Mouse (Mus musculus) hindbrain, embryonic 12.5 days (tissue): ENCODE measurements at regions not wholly inside any gene's neighbourhood (a gene's known extent, or its start where the extent isn't known, plus 50 kb on each side); places are given as distances from the start of the nearest gene placed in this dataset.

ENCODE experiments used
- ATAC-seq: fragments of 200-750 bp; cut with Nextera tagmentation; 2 replicates; pipeline ENCODE4 v1.8.0; 2017; ENCODE audit warnings: moderate TSS enrichment; ENCODE audit not compliant: low FRiP score
- H3K27ac ChIP-seq: fragments of 300-500 bp; sonication (generic); 2 replicates; pipeline ENCODE4 v1.5.1; 2016; ENCODE audit warnings: mild to moderate bottlenecking
- H3K27me3 ChIP-seq: fragments of 300-500 bp; sonication (generic); 2 replicates; pipeline ENCODE4 v1.6.1; 2016; ENCODE audit warnings: mild to moderate bottlenecking
- H3K36me3 ChIP-seq: fragments of 300-500 bp; sonication (generic); 2 replicates; pipeline ENCODE4 v1.6.1; 2016; ENCODE audit warnings: mild to moderate bottlenecking
- H3K4me1 ChIP-seq: fragments of 300-500 bp; sonication (generic); 2 replicates; pipeline ENCODE4 v1.6.1; 2016
- H3K4me2 ChIP-seq: fragments of 300-500 bp; sonication (generic); replicated peaks from 2 replicates; pipeline ENCODE4 v1.6.1; 2016; ENCODE audit warnings: mild to moderate bottlenecking
- H3K4me3 ChIP-seq: fragments of 300-500 bp; sonication (generic); 2 replicates; pipeline ENCODE4 v1.5.1; 2016; ENCODE audit warnings: mild to moderate bottlenecking
- H3K9ac ChIP-seq: fragments of 300-500 bp; sonication (generic); 2 replicates; pipeline ENCODE4 v1.6.1; 2016; ENCODE audit warnings: mild to moderate bottlenecking, moderate library complexity
- H3K9me3 ChIP-seq: fragments of 300-500 bp; sonication (generic); replicated peaks from 2 replicates; pipeline ENCODE4 v1.6.1; 2016; ENCODE audit warnings: mild to moderate bottlenecking
- WGBS: fragments of 180-500 bp; shearing (Covaris S2); methylation state at CpG from one replicate; pipeline ENCODE4 v1.1.7; 2016; 5-methylcytosine and 5-hydroxymethylcytosine counted together

DNA sequence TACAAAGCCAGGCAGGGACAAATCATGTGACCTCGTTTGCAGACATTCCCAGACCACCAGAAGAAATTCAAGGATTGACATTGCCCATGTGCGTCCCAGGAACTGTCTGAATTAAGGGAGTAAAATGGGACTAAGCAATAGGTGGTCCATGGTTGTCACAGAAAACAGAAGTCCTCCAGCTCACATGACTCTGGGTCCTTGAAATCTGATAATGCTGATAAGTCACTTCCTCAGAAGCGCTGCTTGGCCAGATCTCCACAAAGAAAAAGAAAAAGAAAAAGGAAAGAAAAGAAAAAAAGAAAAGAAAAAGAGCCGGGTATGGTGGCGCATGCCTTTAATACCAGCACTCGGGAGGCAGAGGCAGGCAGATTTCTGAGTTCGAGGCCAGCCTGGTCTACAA lies 105.3 kb upstream of the Spata13 start:
- Histone ChIP-seq H3K36me3 (no peaks in the 10 kb centered on the region), H3K27me3 (no peaks in the 10 kb centered on the region), H3K27ac (no peak overlapping the region), H3K4me2 (no peak overlapping the region), H3K9me3 (no peaks in the 10 kb centered on the region), H3K4me3 (no peak overlapping the region), H3K9ac (no peak overlapping the region), H3K4me1 (peaks cover 26% of the 10 kb centered on the region)
- no peak for ATAC-seq
- WGBS, result 88% methylated on average over 7 of the region's 7 CpGs

GRCm38 (mm10) chr14:60529022-60529421 lies 104.8 kb upstream of the Spata13 start:
- Histone ChIP-seq H3K27me3 (no peaks in the 10 kb centered on the region), H3K27ac (0 out of 2 replicates have a peak overlapping the region, but pooled peaks have one; percentile 32), H3K4me3 (no peak overlapping the region), H3K4me2 (no peak overlapping the region), H3K4me1 (peaks cover 31% of the 10 kb centered on the region), H3K36me3 (no peaks in the 10 kb centered on the region), H3K9me3 (no peaks in the 10 kb centered on the region), H3K9ac (no peak overlapping the region)
- no peak for ATAC-seq
- WGBS, result 52% methylated on average over 3 of the region's 3 CpGs

DNA sequence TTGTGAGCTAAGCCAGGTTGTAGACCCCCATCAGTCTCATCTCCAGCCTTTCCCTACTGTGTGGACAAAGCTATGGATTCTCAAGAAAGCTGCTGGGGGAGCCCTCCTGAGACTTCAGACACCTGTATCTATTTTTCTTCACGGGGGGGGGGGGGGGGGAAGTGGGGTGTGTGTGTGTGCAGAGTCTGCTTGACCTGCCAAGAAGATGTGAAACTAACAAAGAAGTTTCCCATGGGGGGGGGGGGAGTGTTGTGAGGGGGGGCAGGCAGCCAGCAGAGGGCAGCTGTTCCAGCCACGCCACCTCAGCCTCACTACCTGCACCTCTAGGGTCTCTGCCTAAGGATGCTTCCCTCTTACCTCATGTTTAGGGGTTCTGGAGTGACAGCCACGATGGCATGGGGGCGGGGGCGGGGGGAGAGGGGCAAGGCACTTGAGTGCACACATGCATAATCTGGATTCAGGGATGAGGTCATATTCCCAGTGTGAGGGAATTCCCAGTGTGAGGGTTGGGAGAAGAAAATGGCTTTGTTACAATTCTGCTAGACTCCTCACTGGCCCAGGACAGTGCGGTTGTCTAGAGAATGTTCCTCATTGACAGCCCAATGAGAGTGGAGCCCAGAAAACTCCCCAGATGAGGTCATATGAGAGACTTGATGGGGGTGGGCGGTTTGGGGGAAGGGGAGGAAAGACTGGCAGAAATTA lies 104.0 kb upstream of the Spata13 start:
- Histone ChIP-seq H3K4me3 (no peak overlapping the region), H3K4me1 (peaks cover 31% of the 10 kb centered on the region), H3K4me2 (no peak overlapping the region), H3K9ac (no peak overlapping the region), H3K9me3 (no peaks in the 10 kb centered on the region), H3K27me3 (no peaks in the 10 kb centered on the region), H3K36me3 (no peaks in the 10 kb centered on the region), H3K27ac (peak overlapping the region; percentile 4; the same call in 1 of the 2 replicates)
- ATAC-seq, result 0 out of 2 replicates have a peak, but pooled peaks have one; percentile 30
- 33% methylated on average over 5 of the region's 7 CpGs for WGBS

GRCm38 (mm10) chr14:60530348-60530711 lies 103.5 kb upstream of the Spata13 start:
- 0 out of 2 replicates have a peak, but pooled peaks have one; percentile 41 for ATAC-seq
- Histone ChIP-seq H3K4me3 (no peak overlapping the region), H3K4me2 (no peak overlapping the region), H3K4me1 (peaks cover 31% of the 10 kb centered on the region), H3K27me3 (no peaks in the 10 kb centered on the region), H3K9me3 (no peaks in the 10 kb centered on the region), H3K36me3 (no peaks in the 10 kb centered on the region), H3K27ac (peak overlapping the region; percentile 4; the same call in 1 of the 2 replicates), H3K9ac (no peak overlapping the region)
- 23% methylated on average over 6 of the region's 6 CpGs for WGBS

DNA sequence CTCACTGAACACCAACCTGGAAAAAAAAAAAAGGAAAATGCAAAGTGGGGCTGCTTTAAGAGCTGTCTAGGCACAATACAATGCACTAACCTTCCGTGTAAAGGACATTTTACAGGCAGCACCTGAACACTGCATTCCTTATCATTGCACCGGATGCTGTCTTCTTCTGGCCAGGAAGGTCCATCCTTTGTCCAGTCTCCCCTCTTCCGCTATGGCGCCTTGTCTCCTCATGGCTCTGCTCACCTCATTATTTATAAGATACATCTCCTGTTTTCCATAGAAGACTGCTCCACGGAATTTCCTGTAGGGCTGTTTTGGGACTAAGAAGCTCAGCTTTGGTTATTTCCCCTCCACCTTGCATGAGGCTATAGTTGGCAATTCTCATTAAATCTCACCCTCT lies 102.8 kb upstream of the Spata13 start:
- Histone ChIP-seq H3K4me2 (no peak overlapping the region), H3K4me1 (peaks cover 31% of the 10 kb centered on the region), H3K9me3 (no peaks in the 10 kb centered on the region), H3K27me3 (no peaks in the 10 kb centered on the region), H3K4me3 (no peak overlapping the region), H3K9ac (no peak overlapping the region), H3K27ac (no peak overlapping the region), H3K36me3 (no peaks in the 10 kb centered on the region)
- WGBS, result 86% methylated on average over 5 of the region's 5 CpGs
- no peak for ATAC-seq

- no peak overlapping the region for H3K27ac ChIP-seq
- H3K4me3 ChIP-seq, result no peak overlapping the region
- H3K9ac ChIP-seq, result no peak overlapping the region
- no peaks in the 10 kb centered on the region for H3K36me3 ChIP-seq
- no peaks in the 10 kb centered on the region for H3K27me3 ChIP-seq
- H3K9me3 ChIP-seq, result no peaks in the 10 kb centered on the region
- ATAC-seq, result no peak
- no peak overlapping the region for H3K4me2 ChIP-seq
- H3K4me1 ChIP-seq, result peaks cover 31% of the 10 kb centered on the region
These were observed 102.0 kb upstream of the Spata13 start for GRCm38 (mm10) chr14:60531766-60532165.

GRCm38 (mm10) chr14:60533452-60534224 lies 100.2 kb upstream of the Spata13 start:
- Histone ChIP-seq H3K27ac (no peak overlapping the region), H3K4me3 (no peak overlapping the region), H3K36me3 (no peaks in the 10 kb centered on the region), H3K4me1 (peaks cover 31% of the 10 kb centered on the region), H3K9me3 (no peaks in the 10 kb centered on the region), H3K4me2 (no peak overlapping the region), H3K27me3 (no peaks in the 10 kb centered on the region), H3K9ac (no peak overlapping the region)
- WGBS, result 44% methylated on average over 23 of the region's 23 CpGs
- peak; percentile 51; the same call in 1 of the 2 replicates for ATAC-seq

DNA sequence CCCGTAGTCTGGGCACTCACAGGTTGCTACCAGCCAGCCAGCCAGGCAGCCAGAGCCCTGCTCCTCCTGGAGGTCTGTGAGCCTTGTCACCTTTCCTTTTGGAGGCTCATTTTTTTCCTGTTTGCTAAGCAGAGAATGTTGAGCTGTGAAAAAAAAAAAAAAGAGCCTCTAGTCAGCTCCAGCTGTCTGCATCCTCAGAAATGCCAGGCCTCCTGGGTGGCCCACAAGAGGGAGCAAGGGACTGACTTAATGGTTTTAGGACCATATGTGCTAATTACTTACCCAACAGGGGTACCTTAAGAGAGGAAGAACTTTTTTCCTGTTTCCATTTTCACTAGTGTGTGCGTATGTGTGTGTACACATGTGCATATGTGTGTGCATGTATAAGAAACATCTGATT lies 94.8 kb upstream of the Spata13 start:
- Histone ChIP-seq H3K36me3 (no peaks in the 10 kb centered on the region), H3K4me2 (no peak overlapping the region), H3K27me3 (no peaks in the 10 kb centered on the region), H3K27ac (no peak overlapping the region), H3K9ac (no peak overlapping the region), H3K4me3 (no peak overlapping the region), H3K4me1 (no peaks in the 10 kb centered on the region), H3K9me3 (peaks cover 5% of the 10 kb centered on the region; the same call in 1 of the 2 replicates)
- ATAC-seq, result no peak
- WGBS, result 92% methylated on average over 2 of the region's 2 CpGs

DNA sequence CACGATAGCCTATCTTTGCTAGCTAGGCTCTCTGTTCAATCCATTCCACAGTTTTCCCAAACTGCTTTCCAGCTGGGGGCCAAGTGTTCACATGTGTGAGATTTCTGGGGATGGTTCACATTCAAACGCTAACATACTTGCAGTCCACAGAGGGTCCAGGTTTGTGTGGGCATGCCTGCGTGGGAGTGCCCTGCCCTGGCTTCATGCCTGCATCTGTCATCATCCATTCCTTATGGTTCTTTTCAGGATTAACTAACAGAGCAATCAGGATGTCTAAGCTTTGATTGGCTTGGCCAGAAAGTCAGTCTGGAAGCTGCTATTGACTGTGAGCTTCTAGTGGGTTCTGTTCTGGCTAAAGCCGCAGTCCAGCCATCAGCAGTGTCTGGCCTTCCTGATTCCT lies 93.7 kb upstream of the Spata13 start:
- Histone ChIP-seq H3K27ac (no peak overlapping the region), H3K4me2 (no peak overlapping the region), H3K4me3 (no peak overlapping the region), H3K36me3 (no peaks in the 10 kb centered on the region), H3K9me3 (peaks cover 5% of the 10 kb centered on the region; the same call in 1 of the 2 replicates), H3K4me1 (no peaks in the 10 kb centered on the region), H3K27me3 (no peaks in the 10 kb centered on the region), H3K9ac (no peak overlapping the region)
- WGBS, result 86% methylated on average over 4 of the region's 4 CpGs
- no peak for ATAC-seq

DNA sequence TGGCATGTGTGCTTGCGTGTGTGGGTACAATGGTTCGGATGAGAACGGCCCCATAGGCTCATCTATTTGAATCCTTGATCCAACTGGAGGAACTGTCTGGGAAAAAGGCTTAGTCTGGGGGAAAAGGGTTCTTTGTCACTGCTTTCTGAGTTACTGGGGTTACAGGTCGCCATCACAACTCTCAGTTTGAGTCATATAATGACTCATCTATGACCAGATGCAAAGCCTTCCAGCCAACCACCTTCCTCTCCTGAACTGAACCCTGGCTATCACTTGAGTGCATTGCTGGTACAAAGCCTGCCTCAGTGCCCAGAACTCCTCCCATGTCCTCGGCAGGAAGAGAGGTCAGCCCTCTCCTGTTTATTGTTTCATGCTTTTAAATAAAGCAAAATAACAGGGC lies 92.2 kb upstream of the Spata13 start:
- Histone ChIP-seq H3K4me3 (no peak overlapping the region), H3K4me1 (no peaks in the 10 kb centered on the region), H3K9ac (no peak overlapping the region), H3K36me3 (no peaks in the 10 kb centered on the region), H3K27me3 (no peaks in the 10 kb centered on the region), H3K9me3 (peaks cover 5% of the 10 kb centered on the region; the same call in 1 of the 2 replicates), H3K4me2 (no peak overlapping the region), H3K27ac (no peak overlapping the region)
- no peak for ATAC-seq
- 85% methylated on average over 5 of the region's 5 CpGs for WGBS

GRCm38 (mm10) chr14:60544767-60545166 lies 89.0 kb upstream of the Spata13 start:
- no peak for ATAC-seq
- no peaks in the 10 kb centered on the region for H3K27me3 ChIP-seq
- H3K4me2 ChIP-seq, result no peak overlapping the region
- H3K9me3 ChIP-seq, result peaks cover 5% of the 10 kb centered on the region; the same call in 1 of the 2 replicates
- H3K27ac ChIP-seq, result no peak overlapping the region
- no peak overlapping the region for H3K4me3 ChIP-seq
- no peaks in the 10 kb centered on the region for H3K4me1 ChIP-seq
- H3K9ac ChIP-seq, result no peak overlapping the region
- no peaks in the 10 kb centered on the region for H3K36me3 ChIP-seq

GRCm38 (mm10) chr14:60554222-60554740 lies 79.5 kb upstream of the Spata13 start:
- peaks cover 25% of the 10 kb centered on the region for H3K4me1 ChIP-seq
- ATAC-seq, result peak; percentile 93
- 8% methylated on average over 6 of the region's 6 CpGs for WGBS

More at GRCm38 (mm10) chr14:60554222-60554740, 79.5 kb upstream of the Spata13 start:
- Histone ChIP-seq H3K9me3 (no peaks in the 10 kb centered on the region), H3K27me3 (no peaks in the 10 kb centered on the region), H3K27ac (peak overlapping the region; percentile 85), H3K4me2 (peak overlapping the region; percentile 33), H3K4me3 (no peak overlapping the region), H3K36me3 (no peaks in the 10 kb centered on the region), H3K9ac (peak overlapping the region; percentile 23; the same call in 1 of the 2 replicates)
